Comparison of ENCODE assay signal across 9 mouse cellular contexts in genomic region chr6:126166548-126167207, GRCm38 (mm10). TPM values are rescaled to one million over a fixed set of nuclear protein-coding genes. Genes with fewer than 3 reads are reported as not detected.
DNase-seq lines count a peak whose midpoint lies in the region; ATAC-seq lines count a peak whose summit lies in the region.
"Had no signal": no experiment of that assay in that cellular context is flagged by ENCODE, and none has a peak within 500 bp of the region (broad histone marks: within the 10 kb centered on the region; RNA-seq: fewer than 3 reads in every experiment).

TSS of gene Ntf3 (minus strand) at chr6:126166910.

- peak within 1 kb of the TSS; percentile 55 for H3K9ac ChIP-seq in embryonic facial prominence, embryonic 14.5 days (ENCODE audit: low read depth, low read length)
- H3K9ac ChIP-seq in hindbrain, embryonic 12.5 days = peak within 1 kb of the TSS; percentile 51; the same call in 1 of the 2 replicates
- no peak within 1 kb of the TSS; the same call in 1 of the 2 replicates for H3K9ac ChIP-seq in midbrain, embryonic 14.5 days (replicated peaks; ENCODE audit: low read length)

- peaks cover 16% of the 10 kb centered on the region for H3K4me1 ChIP-seq in embryonic facial prominence, embryonic 14.5 days (ENCODE audit: control insufficient read depth, insufficient read depth, low read length)
- peaks cover 49% of the 10 kb centered on the region for H3K4me1 ChIP-seq in hindbrain, embryonic 12.5 days
- peaks cover 39% of the 10 kb centered on the region for H3K4me1 ChIP-seq in midbrain, embryonic 14.5 days (ENCODE audit: control insufficient read depth, insufficient read depth, low read length)

- no peaks in the 10 kb centered on the region for H3K9me3 ChIP-seq in embryonic facial prominence, embryonic 14.5 days (ENCODE audit: control insufficient read depth, low read length)
- H3K9me3 ChIP-seq in hindbrain, embryonic 12.5 days (replicated peaks) = no peaks in the 10 kb centered on the region
- no peaks in the 10 kb centered on the region for H3K9me3 ChIP-seq in midbrain, embryonic 14.5 days (ENCODE audit: control insufficient read depth, low read length)

- peak within 1 kb of the TSS; percentile 87 for H3K4me2 ChIP-seq in embryonic facial prominence, embryonic 14.5 days (ENCODE audit: low read depth, low read length)
- H3K4me2 ChIP-seq in hindbrain, embryonic 12.5 days (replicated peaks) = peak within 1 kb of the TSS; percentile 74
- peak within 1 kb of the TSS; percentile 60 for H3K4me2 ChIP-seq in midbrain, embryonic 14.5 days (ENCODE audit: low read length)

- H3K36me3 ChIP-seq in embryonic facial prominence, embryonic 14.5 days (ENCODE audit: control insufficient read depth, insufficient read depth, low read length) = no peaks in the 10 kb centered on the region
- H3K36me3 ChIP-seq in hindbrain, embryonic 12.5 days = no peaks in the 10 kb centered on the region
- H3K36me3 ChIP-seq in midbrain, embryonic 14.5 days (ENCODE audit: control insufficient read depth, insufficient read depth, low read length) = no peaks in the 10 kb centered on the region

- WGBS in embryonic facial prominence, embryonic 14.5 days = 0% methylated on average over 27 of the region's 27 CpGs
- WGBS in hindbrain, embryonic 12.5 days = 0% methylated on average over 26 of the region's 27 CpGs
- under 1% methylated on average over 27 of the region's 27 CpGs for WGBS in midbrain, embryonic 14.5 days

- ATAC-seq in embryonic facial prominence, embryonic 14.5 days (ENCODE audit: low read depth) = peak; percentile 45
- 0 out of 2 replicates have a peak, but pooled peaks have one; percentile 24 for ATAC-seq in hindbrain, embryonic 12.5 days (ENCODE audit: low FRiP score)
- no peak for ATAC-seq in midbrain, embryonic 14.5 days (ENCODE audit: low FRiP score, low TSS enrichment)

- H3K27me3 ChIP-seq in embryonic facial prominence, embryonic 14.5 days (replicated peaks; ENCODE audit: control insufficient read depth, insufficient read depth, low read length) = no peaks in the 10 kb centered on the region
- peaks cover 57% of the 10 kb centered on the region for H3K27me3 ChIP-seq in hindbrain, embryonic 12.5 days
- H3K27me3 ChIP-seq in midbrain, embryonic 14.5 days (ENCODE audit: control insufficient read depth, insufficient read depth, low read length) = peaks cover 61% of the 10 kb centered on the region

- H3K4me3 ChIP-seq in embryonic facial prominence, embryonic 14.5 days (ENCODE audit: low read depth, low read length) = peak within 1 kb of the TSS; percentile 59
- H3K4me3 ChIP-seq in hindbrain, embryonic 12.5 days = peak within 1 kb of the TSS; percentile 33
- peak within 1 kb of the TSS; percentile 31 for H3K4me3 ChIP-seq in midbrain, embryonic 14.5 days (replicated peaks; ENCODE audit: low read depth, low read length)

- DNase-seq in gastrocnemius, postnatal 10 days = peak; percentile 9
- no peak for DNase-seq in gastrocnemius, adult 8-10 months (ENCODE audit: low spot score in 2 of 2)
- peak; percentile 75 for DNase-seq in embryonic facial prominence, embryonic 14.5 days (ENCODE audit: low spot score)
- peak; percentile 43 for DNase-seq in midbrain, embryonic 14.5 days
- DNase-seq in spleen, postnatal 4 days (ENCODE audit: low spot score in 2 of 2) = no peak
- DNase-seq in c-Kit-positive CD71-positive TER-119-positive erythroid progenitor cells, embryonic 14.5 days (ENCODE audit: low spot score) = no peak
- DNase-seq in lung, postnatal 10 days = no peak

- H3K27ac ChIP-seq in embryonic facial prominence, embryonic 14.5 days (replicated peaks; ENCODE audit: low read depth, low read length) = peak within 1 kb of the TSS; percentile 62
- H3K27ac ChIP-seq in hindbrain, embryonic 12.5 days = no peak within 1 kb of the TSS
- H3K27ac ChIP-seq in midbrain, embryonic 14.5 days (replicated peaks; ENCODE audit: low read depth, low read length) = no peak within 1 kb of the TSS

RNA-seq across cellular contexts. Expression of gene Ntf3, which starts in this region (rescaled TPM):
- total RNA-seq in gastrocnemius, postnatal 10 days (2021) = 1 to 10 TPM; 2.1 to 2.9 TPM
- total RNA-seq in gastrocnemius, adult 8-10 months (2022) = 1 to 10 TPM; 1.6 to 2.6 (median 1.6) TPM
- 10.9 and 12.4 TPM in 2 replicates for polyA plus RNA-seq in embryonic facial prominence, embryonic 14.5 days (2014; fragmentation: Nextera tagmentation; extraction: Ambion mirVana)
- 4.3 and 4.7 TPM in 2 replicates for polyA plus RNA-seq in hindbrain, embryonic 12.5 days (2016; fragmentation: Nextera tagmentation; extraction: Ambion mirVana)
- 1.4 and 1.8 TPM in 2 replicates for polyA plus RNA-seq in midbrain, embryonic 14.5 days (2014; fragmentation: Nextera tagmentation; extraction: Ambion mirVana)
- total RNA-seq: common myeloid progenitor, adult 5-6 weeks had no signal

Comparison
In these comparisons a context has a peak if more than half of its experiments do, and no peak if none do; other contexts are left out.
1. DNase-seq: peak in gastrocnemius, postnatal 10 days (single experiment), embryonic facial prominence, embryonic 14.5 days (single experiment) and midbrain, embryonic 14.5 days (single experiment); none in gastrocnemius, adult 8-10 months (0 of 2), spleen, postnatal 4 days (0 of 2), c-Kit-positive CD71-positive TER-119-positive erythroid progenitor cells, embryonic 14.5 days (single experiment) and lung, postnatal 10 days (single experiment).
2. Peak in every context shown above with its lines, with median percentiles within 50 percentile points of each other: H3K4me2 ChIP-seq and H3K4me3 ChIP-seq.